8 mouse cellular contexts compared by ENCODE assay signal in genomic region chr2:168050000-168050942, GRCm38 (mm10). TPM values are rescaled to one million over a fixed set of nuclear protein-coding genes. Genes with fewer than 3 reads are reported as not detected.
DNase-seq lines count a peak whose midpoint lies in the region; ATAC-seq and TF ChIP-seq lines count a peak whose summit lies in the region.

No protein-coding gene starts in this region.

- no peak for DNase-seq in left cerebral cortex, adult 2 months (ENCODE audit: extremely low spot score in 1 of 2, low spot score in 2 of 2)
- no peak for DNase-seq in left cerebral cortex, postnatal 36 days (ENCODE audit: low spot score in 2 of 2)
- DNase-seq in embryonic facial prominence, embryonic 11.5 days (ENCODE audit: low spot score), result peak; percentile 54
- DNase-seq in heart, postnatal 4 days, result peak; percentile 55
- peak; percentile 63 for DNase-seq in limb, embryonic 11.5 days (ENCODE audit: low spot score)
- DNase-seq in left cerebral cortex, postnatal 14 days (ENCODE audit: low spot score in 2 of 2), result no peak
- no peak for DNase-seq in layer of hippocampus, postnatal 10 days (ENCODE audit: low spot score in 2 of 2)

- 0 out of 2 replicates have a peak, but pooled peaks have one; percentile 21 for ATAC-seq in embryonic facial prominence, embryonic 11.5 days (replicated peaks; ENCODE audit: insufficient number of reproducible peaks, low FRiP score, low TSS enrichment, low read depth)
- ATAC-seq in limb, embryonic 11.5 days (ENCODE audit: insufficient number of reproducible peaks, low FRiP score, low TSS enrichment, low read depth), result no peak

- WGBS in embryonic facial prominence, embryonic 11.5 days, result under 1% methylated on average over 56 of the region's 56 CpGs
- WGBS in limb, embryonic 11.5 days, result under 1% methylated on average over 53 of the region's 56 CpGs

- no peak for TF ChIP-seq CTCF in left cerebral cortex, adult 2 months (IDR thresholded peaks at IDR 0.05)

- no peak for TF ChIP-seq POLR2A in myocyte (IDR thresholded peaks at IDR 0.05; ENCODE audit: insufficient read length, low read depth)

- peaks cover 7% of the 10 kb centered on the region for H3K27me3 ChIP-seq in embryonic facial prominence, embryonic 11.5 days (ENCODE audit: control insufficient read depth, insufficient read depth, low read length)
- H3K27me3 ChIP-seq in limb, embryonic 11.5 days (ENCODE audit: control insufficient read depth, insufficient read depth, low read length), result peaks cover 18% of the 10 kb centered on the region
- H3K27me3 ChIP-seq in myocyte (ENCODE audit: control insufficient read depth, insufficient read depth, insufficient read length), result peaks cover 44% of the 10 kb centered on the region

- peak overlapping the region; percentile 70 for H3K9ac ChIP-seq in embryonic facial prominence, embryonic 11.5 days (replicated peaks; ENCODE audit: low read length)
- peak overlapping the region; percentile 55 for H3K9ac ChIP-seq in limb, embryonic 11.5 days (ENCODE audit: low read length)

- H3ac ChIP-seq in myocyte (ENCODE audit: control insufficient read depth, insufficient read length), result peak overlapping the region; percentile 18

- H3K27ac ChIP-seq in left cerebral cortex, adult 2 months, result no peak overlapping the region
- H3K27ac ChIP-seq in embryonic facial prominence, embryonic 11.5 days (replicated peaks; ENCODE audit: low read depth, low read length), result no peak overlapping the region
- no peak overlapping the region for H3K27ac ChIP-seq in limb, embryonic 11.5 days (replicated peaks; ENCODE audit: low read depth, low read length)

- H3K4me2 ChIP-seq in embryonic facial prominence, embryonic 11.5 days (ENCODE audit: low read depth, low read length), result peak overlapping the region; percentile 95
- peak overlapping the region; percentile 90 for H3K4me2 ChIP-seq in limb, embryonic 11.5 days (ENCODE audit: low read depth, severe bottlenecking)
- peak overlapping the region; percentile 60 for H3K4me2 ChIP-seq in myocyte (ENCODE audit: low read depth)

- H3K79me2 ChIP-seq in myocyte (ENCODE audit: control insufficient read depth, insufficient read depth), result no peaks in the 10 kb centered on the region

- H3K9me3 ChIP-seq in embryonic facial prominence, embryonic 11.5 days (replicated peaks; ENCODE audit: control insufficient read depth, low read length), result no peaks in the 10 kb centered on the region
- no peaks in the 10 kb centered on the region for H3K9me3 ChIP-seq in limb, embryonic 11.5 days (ENCODE audit: control insufficient read depth, low read length)

- H3K4me1 ChIP-seq in embryonic facial prominence, embryonic 11.5 days (ENCODE audit: control insufficient read depth, insufficient read depth, low read length), result peaks cover 5% of the 10 kb centered on the region
- H3K4me1 ChIP-seq in limb, embryonic 11.5 days (ENCODE audit: control insufficient read depth, insufficient read depth, low read length), result peaks cover 18% of the 10 kb centered on the region

- intact Hi-C loops in left cerebral cortex, adult 2 months (cut with DNase I), result no loop called here
- intact Hi-C loops in left cerebral cortex, postnatal 36 days (cut with DNase I), result loop anchor here (5.0 kb wide), 1 partner anchor 47 kb away; no protein-coding TSS in a partner anchor
- intact Hi-C loops in left cerebral cortex, postnatal 14 days (cut with DNase I), result no loop called here

- H3K36me3 ChIP-seq in embryonic facial prominence, embryonic 11.5 days (replicated peaks; ENCODE audit: control insufficient read depth, insufficient read depth, low read depth, low read length), result no peaks in the 10 kb centered on the region
- no peaks in the 10 kb centered on the region; the same call in 1 of the 2 replicates for H3K36me3 ChIP-seq in limb, embryonic 11.5 days (ENCODE audit: control insufficient read depth, insufficient read depth, low read length)
- no peaks in the 10 kb centered on the region for H3K36me3 ChIP-seq in myocyte (ENCODE audit: control insufficient read depth, insufficient read depth)

- H3K4me3 ChIP-seq in left cerebral cortex, adult 2 months, result peak overlapping the region; percentile 32
- H3K4me3 ChIP-seq in embryonic facial prominence, embryonic 11.5 days (ENCODE audit: low read depth, low read length), result peak overlapping the region; percentile 50
- peak overlapping the region; percentile 47 for H3K4me3 ChIP-seq in limb, embryonic 11.5 days (ENCODE audit: low read depth, low read length)
- H3K4me3 ChIP-seq in myocyte, result no peak overlapping the region

TF ChIP-seq in myocyte, 11 proteins besides CTCF, POLR2A, EP300 and RAD21:
- TF ChIP-seq POLR2AphosphoS2 (IDR thresholded peaks at IDR 0.05; ENCODE audit: insufficient read length, low read depth) (no peak), USF1 (IDR thresholded peaks at IDR 0.05; ENCODE audit: low read depth) (no peak), REST (IDR thresholded peaks at IDR 0.05; ENCODE audit: insufficient read depth, insufficient read length) (no peak), TCF12 (IDR thresholded peaks at IDR 0.05; ENCODE audit: insufficient read depth, poor library complexity, severe bottlenecking) (no peak), CEBPB (IDR thresholded peaks at IDR 0.05; ENCODE audit: insufficient read depth, poor library complexity, severe bottlenecking) (no peak), MAX (IDR thresholded peaks at IDR 0.05; ENCODE audit: low read depth) (no peak), E2F4 (IDR thresholded peaks at IDR 0.05; ENCODE audit: insufficient read depth) (no peak), MYOG (IDR thresholded peaks at IDR 0.05; ENCODE audit: control insufficient read depth in 1 of 3, insufficient read depth in 1 of 3, insufficient read length in 2 of 3, low read depth in 2 of 3) (no peak), SRF (IDR thresholded peaks at IDR 0.05; ENCODE audit: control insufficient read depth, insufficient read length, low read depth) (no peak), TCF3 (IDR thresholded peaks at IDR 0.05; ENCODE audit: insufficient read length, low read depth) (no peak), MYOD1 (IDR thresholded peaks at IDR 0.05; ENCODE audit: control insufficient read depth in 1 of 3, insufficient read length in 2 of 3, low read depth in 2 of 3) (no peak)

RNA-seq across cellular contexts. Expression of gene Pard6b, which starts 30.5 kb away (rescaled TPM):
- total RNA-seq in left cerebral cortex, adult 2 months (2021), result 1 to 10 TPM; 5.5 to 6.8 TPM
- total RNA-seq in left cerebral cortex, postnatal 36 days (2021), result 1 to 10 TPM; 4.4 to 5.8 TPM
- 4.8 and 5.1 TPM in 2 replicates for polyA plus RNA-seq in embryonic facial prominence, embryonic 11.5 days (2014; fragmentation: Nextera tagmentation; extraction: Ambion mirVana)
- total RNA-seq in heart, postnatal 4 days (2021), result 1 to 10 TPM; 4.0 to 4.5 TPM
- polyA plus RNA-seq in limb, embryonic 11.5 days (2014; fragmentation: Nextera tagmentation; extraction: Ambion mirVana), result 5.0 and 5.7 TPM in 2 replicates
- polyA plus RNA-seq in myocyte (2012; fragmentation: generic; extraction: Trizol), result 0.11 TPM
- 1 to 10 TPM; 4.9 to 5.4 TPM for total RNA-seq in left cerebral cortex, postnatal 14 days (2021)
- 1 to 10 TPM; 3.5 to 3.7 TPM for total RNA-seq in layer of hippocampus, postnatal 10 days (2021)

RNA-seq across cellular contexts. Expression of gene Ripor3, which starts 39.9 kb away (rescaled TPM):
- total RNA-seq in left cerebral cortex, adult 2 months (2021), result under 1 TPM; 0.21 to 0.61 TPM
- total RNA-seq in left cerebral cortex, postnatal 36 days (2021), result 1 to 10 TPM in 1 of 2 experiments, under 1 TPM in 1; 0.32 to 1.7 TPM
- polyA plus RNA-seq in embryonic facial prominence, embryonic 11.5 days (2014; fragmentation: Nextera tagmentation; extraction: Ambion mirVana), result 0.69 and 0.77 TPM in 2 replicates
- total RNA-seq in heart, postnatal 4 days (2021), result under 1 TPM; 0.45 to 0.91 TPM
- polyA plus RNA-seq in limb, embryonic 11.5 days (2014; fragmentation: Nextera tagmentation; extraction: Ambion mirVana), result 0.54 and 0.55 TPM in 2 replicates
- polyA plus RNA-seq in myocyte (2012; fragmentation: generic; extraction: Trizol), result 0.94 TPM
- total RNA-seq in left cerebral cortex, postnatal 14 days (2021), result 1 to 10 TPM in 1 of 2 experiments, under 1 TPM in 1; 0.42 to 1.5 TPM
- under 1 TPM; 0.43 to 0.62 TPM for total RNA-seq in layer of hippocampus, postnatal 10 days (2021)

Comparison
In these comparisons a context has a peak if more than half of its experiments do, and no peak if none do; other contexts are left out.
1. DNase-seq: peak in embryonic facial prominence, embryonic 11.5 days (single experiment), heart, postnatal 4 days (single experiment) and limb, embryonic 11.5 days (single experiment); none in left cerebral cortex, adult 2 months (0 of 2), left cerebral cortex, postnatal 36 days (0 of 2), left cerebral cortex, postnatal 14 days (0 of 2) and layer of hippocampus, postnatal 10 days (0 of 2).
2. Peak in every context shown above with its lines, with median percentiles within 50 percentile points of each other: H3K4me2 ChIP-seq.